Mouse (Mus musculus) neural tube, embryonic 11.5 days (tissue): ENCODE measurements around the gene Kdsr. TPM values are rescaled to one million over a fixed set of nuclear protein-coding genes. Genes with fewer than 3 reads are reported as not detected.
A peak's percentile ranks its signal among the peaks of the same experiment; 100 is the strongest.

Experiments used
- ATAC-seq: fragments of 200-750 bp; cut with Nextera tagmentation; 2 replicates; pipeline ENCODE4 v1.8.0; 2017; ENCODE audit warnings: moderate number of reproducible peaks, mild to moderate bottlenecking, moderate TSS enrichment, moderate library complexity; ENCODE audit not compliant: insufficient read depth, low FRiP score, low TSS enrichment
- DNase-seq: peaks from one replicate; pipeline ENCODE4 v3.0.0-alpha.2; 2015; ENCODE audit warnings: low spot score
- H3K27ac ChIP-seq: fragments of 300-500 bp; sonication (generic); 2 replicates; pipeline ENCODE4 v1.5.1; 2014; ENCODE audit warnings: low read depth, mild to moderate bottlenecking, low read length
- H3K27me3 ChIP-seq: fragments of 300-500 bp; sonication (generic); 2 replicates; pipeline ENCODE4 v1.6.1; 2014; ENCODE audit warnings: mild to moderate bottlenecking, low read length, mixed read lengths; ENCODE audit not compliant: control insufficient read depth, insufficient read depth
- H3K36me3 ChIP-seq: fragments of 300-500 bp; sonication (generic); 2 replicates; pipeline ENCODE4 v1.6.1; 2014; ENCODE audit warnings: mild to moderate bottlenecking, low read length, moderate library complexity, mixed read lengths; ENCODE audit not compliant: control insufficient read depth, insufficient read depth
- H3K4me1 ChIP-seq: fragments of 300-500 bp; sonication (generic); 2 replicates; pipeline ENCODE4 v1.6.1; 2014; ENCODE audit warnings: low read length, mixed read lengths; ENCODE audit not compliant: control insufficient read depth, insufficient read depth
- H3K4me2 ChIP-seq: fragments of 300-500 bp; sonication (generic); 2 replicates; pipeline ENCODE4 v1.6.1; 2014; ENCODE audit warnings: low read depth, mild to moderate bottlenecking, moderate library complexity
- H3K4me3 ChIP-seq: fragments of 300-500 bp; sonication (generic); 2 replicates; pipeline ENCODE4 v1.5.1; 2014; ENCODE audit warnings: low read depth, low read length
- H3K9ac ChIP-seq: fragments of 300-500 bp; sonication (generic); 2 replicates; pipeline ENCODE4 v1.6.1; 2014; ENCODE audit warnings: mild to moderate bottlenecking, low read length
- H3K9me3 ChIP-seq: fragments of 300-500 bp; sonication (generic); 2 replicates; pipeline ENCODE4 v1.6.1; 2016; ENCODE audit warnings: low read length; ENCODE audit not compliant: control insufficient read depth
- WGBS: fragments of 180-500 bp; shearing (Covaris S2); extraction: QIAGEN DNeasy Blood & Tissue Kit; methylation state at CpG from one replicate; pipeline ENCODE4 v1.1.7; 2014; 5-methylcytosine and 5-hydroxymethylcytosine counted together
- polyA plus RNA-seq: library from polyadenylated mRNA; unstranded; fragments of >200 nt; fragmentation: Nextera tagmentation; extraction: Ambion mirVana; gene quantifications from 2 replicates; pipeline ENCODE4 v1.2.1, GENCODE M21; 2014

Kdsr gene
- polyA plus RNA-seq = 8.0 and 8.8 TPM in 2 replicates

GRCm38 (mm10) chr1:106759572-106760435 lies at the start of gene Kdsr:
Kdsr (minus strand) TSS chr1:106759727.
- Histone ChIP-seq H3K27ac (peak within 1 kb of the TSS; percentile 53), H3K27me3 (no peaks in the 10 kb centered on the region), H3K9me3 (no peaks in the 10 kb centered on the region), H3K4me2 (peak within 1 kb of the TSS; percentile 97), H3K4me1 (peaks cover 6% of the 10 kb centered on the region; the same call in 1 of the 2 replicates), H3K36me3 (no peaks in the 10 kb centered on the region), H3K9ac (peak within 1 kb of the TSS; percentile 69), H3K4me3 (peak within 1 kb of the TSS; percentile 64)
- ATAC-seq (peak; percentile 98), DNase-seq (peak; percentile 97)
- 4% methylated on average over 47 of the region's 51 CpGs for WGBS

GRCm38 (mm10) chr1:106799931-106800330 lies 40.4 kb upstream of the Kdsr start:
- Histone ChIP-seq H3K27ac (no peak overlapping the region), H3K9ac (no peak overlapping the region), H3K4me3 (no peak overlapping the region), H3K4me1 (no peaks in the 10 kb centered on the region), H3K36me3 (no peaks in the 10 kb centered on the region), H3K27me3 (no peaks in the 10 kb centered on the region), H3K9me3 (no peaks in the 10 kb centered on the region), H3K4me2 (no peak overlapping the region)
- DNase-seq (no peak), ATAC-seq (no peak)
- WGBS = 84% methylated on average over 3 of the region's 3 CpGs

DNA sequence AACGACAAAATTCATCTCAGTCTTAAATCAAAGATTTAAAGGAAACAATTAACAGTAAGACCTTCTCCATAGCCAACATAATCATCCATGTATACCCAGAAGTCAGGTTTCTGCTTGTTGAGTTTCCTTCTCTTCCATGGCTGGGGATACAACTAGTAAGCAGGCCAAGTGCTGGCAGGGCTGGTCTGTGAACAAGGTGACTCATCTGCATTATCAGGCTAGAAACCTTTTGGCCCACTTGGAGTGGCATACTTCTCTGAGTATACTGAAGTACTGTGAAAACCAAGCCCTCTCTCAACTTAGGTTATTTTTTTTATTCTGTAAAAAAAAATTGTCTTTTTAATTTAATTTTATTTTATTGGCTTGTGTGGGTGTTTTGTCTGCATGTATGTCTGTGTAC lies 39.9 kb upstream of the Kdsr start:
- H3K27me3 ChIP-seq = no peaks in the 10 kb centered on the region
- no peak for ATAC-seq
- H3K4me1 ChIP-seq = no peaks in the 10 kb centered on the region
- no peaks in the 10 kb centered on the region for H3K9me3 ChIP-seq
- no peak for DNase-seq
- no peak overlapping the region for H3K4me2 ChIP-seq
- no peak overlapping the region for H3K27ac ChIP-seq
- 49% methylated on average over 1 of the region's 1 CpGs for WGBS
- H3K36me3 ChIP-seq = no peaks in the 10 kb centered on the region
- H3K9ac ChIP-seq = no peak overlapping the region
- H3K4me3 ChIP-seq = no peak overlapping the region

DNA sequence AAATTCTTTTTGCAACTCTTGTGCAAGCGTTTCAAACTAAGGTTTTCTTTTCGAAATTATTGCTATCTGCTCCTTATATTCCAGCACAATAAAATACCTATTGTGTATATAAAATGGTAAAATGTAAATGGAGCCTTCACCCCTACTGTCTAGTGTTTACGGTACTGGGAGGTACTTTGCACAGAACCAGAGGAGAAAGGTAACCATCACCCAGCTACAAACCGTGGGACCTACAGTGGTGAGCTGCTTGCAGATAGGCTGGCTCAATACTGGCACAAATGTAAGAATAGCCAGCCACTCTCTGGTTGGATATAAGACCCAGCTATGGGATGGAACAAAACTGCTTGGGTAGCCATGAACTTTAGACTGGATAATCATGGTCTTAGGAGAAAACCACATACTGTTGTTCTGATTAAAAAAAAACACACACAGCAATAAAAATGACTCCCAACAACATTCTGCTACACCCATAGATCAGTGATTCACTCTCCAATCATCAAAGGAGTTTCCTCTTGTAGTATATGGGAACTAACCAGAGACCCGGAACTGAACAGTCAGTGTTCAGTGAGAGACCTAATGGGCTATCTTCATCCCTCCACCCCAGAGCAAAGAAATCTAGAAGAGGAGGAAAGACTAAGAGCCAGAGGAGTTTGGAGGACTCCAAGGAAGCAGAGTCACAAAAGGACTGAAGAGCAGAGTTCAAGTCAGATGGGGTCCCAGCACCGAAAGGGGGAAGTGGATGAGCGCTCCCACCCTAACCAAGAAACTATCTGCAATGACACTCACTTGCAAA lies 37.7 kb upstream of the Kdsr start:
- Histone ChIP-seq H3K36me3 (no peaks in the 10 kb centered on the region; the same call in 1 of the 2 replicates), H3K27me3 (no peaks in the 10 kb centered on the region), H3K9ac (no peak overlapping the region), H3K27ac (no peak overlapping the region), H3K4me2 (peak overlapping the region; percentile 52), H3K9me3 (no peaks in the 10 kb centered on the region), H3K4me1 (no peaks in the 10 kb centered on the region), H3K4me3 (peak overlapping the region; percentile 96)
- peak; percentile 35; the same call in 1 of the 2 replicates for ATAC-seq
- WGBS = 60% methylated on average over 7 of the region's 7 CpGs
- no peak for DNase-seq

DNA sequence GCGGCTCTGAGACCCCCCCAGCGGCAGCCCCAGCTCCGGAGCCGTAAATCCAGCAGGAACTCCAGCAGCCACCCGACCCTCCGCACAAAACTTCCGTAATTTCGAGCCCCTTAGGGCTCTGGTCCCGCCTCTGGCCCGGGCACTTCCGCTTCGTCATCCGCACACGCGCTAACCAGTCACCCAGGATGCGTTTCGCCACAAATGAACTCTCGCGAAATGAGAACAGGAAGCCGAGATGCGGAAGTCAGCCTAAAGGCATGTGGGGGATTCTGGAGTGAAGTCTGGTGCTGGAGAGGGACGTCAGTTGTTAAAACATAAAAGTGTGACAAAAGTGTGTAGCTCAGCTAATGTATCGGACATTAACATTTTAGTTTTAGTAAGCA lies 37.0 kb upstream of the Kdsr start, which contains the start of gene Vps4b:
TSS of gene Vps4b (minus strand) at position 187 of the 383 bp plus-strand sequence.
- H3K4me1 ChIP-seq = no peaks in the 10 kb centered on the region
- H3K4me2 ChIP-seq = peak within 1 kb of the TSS; percentile 68
- no peaks in the 10 kb centered on the region for H3K27me3 ChIP-seq
- WGBS = under 1% methylated on average over 23 of the region's 23 CpGs
- DNase-seq (peak; percentile 95), ATAC-seq (peak; percentile 99)
- peak within 1 kb of the TSS; percentile 96 for H3K4me3 ChIP-seq
- peak within 1 kb of the TSS; percentile 90 for H3K27ac ChIP-seq
- H3K36me3 ChIP-seq = no peaks in the 10 kb centered on the region; the same call in 1 of the 2 replicates
- H3K9ac ChIP-seq = peak within 1 kb of the TSS; percentile 97
- H3K9me3 ChIP-seq = no peaks in the 10 kb centered on the region

GRCm38 (mm10) chr1:106795634-106796541 lies 36.4 kb upstream of the Kdsr start:
- WGBS = 4% methylated on average over 50 of the region's 51 CpGs
- H3K36me3 ChIP-seq = no peaks in the 10 kb centered on the region; the same call in 1 of the 2 replicates

GRCm38 (mm10) chr1:106774896-106775295 lies 15.4 kb upstream of the Kdsr start:
- Histone ChIP-seq H3K4me2 (no peak overlapping the region), H3K27ac (no peak overlapping the region), H3K36me3 (peaks cover 6% of the 10 kb centered on the region; the same call in 1 of the 2 replicates), H3K9ac (no peak overlapping the region), H3K9me3 (no peaks in the 10 kb centered on the region), H3K27me3 (no peaks in the 10 kb centered on the region), H3K4me1 (no peaks in the 10 kb centered on the region), H3K4me3 (no peak overlapping the region)
- no peak for ATAC-seq
- WGBS = 86% methylated on average over 4 of the region's 4 CpGs
- DNase-seq = no peak

More at GRCm38 (mm10) chr1:106795634-106796541, 36.4 kb upstream of the Kdsr start:
- Histone ChIP-seq H3K9me3 (no peaks in the 10 kb centered on the region), H3K4me1 (no peaks in the 10 kb centered on the region), H3K27me3 (no peaks in the 10 kb centered on the region), H3K27ac (peak overlapping the region; percentile 90), H3K9ac (peak overlapping the region; percentile 97), H3K4me2 (peak overlapping the region; percentile 68), H3K4me3 (peak overlapping the region; percentile 96)
- DNase-seq (no peak), ATAC-seq (peak; percentile 85)

GRCm38 (mm10) chr1:106774092-106774491 lies 14.6 kb upstream of the Kdsr start:
- Histone ChIP-seq H3K4me1 (no peaks in the 10 kb centered on the region), H3K4me2 (no peak overlapping the region), H3K27me3 (no peaks in the 10 kb centered on the region), H3K27ac (no peak overlapping the region), H3K4me3 (no peak overlapping the region), H3K9ac (no peak overlapping the region), H3K9me3 (no peaks in the 10 kb centered on the region), H3K36me3 (peaks cover 3% of the 10 kb centered on the region; the same call in 1 of the 2 replicates)
- DNase-seq (no peak), ATAC-seq (no peak)
- 93% methylated on average over 9 of the region's 9 CpGs for WGBS
